Mouse (Mus musculus) embryonic fibroblast, embryonic 13.5 days (primary cell): ENCODE measurements around the gene Acads.

Experiments used
- CTCF ChIP-seq: IDR thresholded peaks from 2 replicates; pipeline ENCODE4 v1.5.1; 2011; ENCODE audit warnings: mild to moderate bottlenecking, control low read depth, low read length, moderate library complexity, borderline replicate concordance; ENCODE audit not compliant: insufficient read depth
- POLR2A ChIP-seq: IDR thresholded peaks from 2 replicates; pipeline ENCODE4 v1.6.1; 2011; ENCODE audit warnings: low read depth, mild to moderate bottlenecking, control low read depth, low read length, moderate library complexity

DNA sequence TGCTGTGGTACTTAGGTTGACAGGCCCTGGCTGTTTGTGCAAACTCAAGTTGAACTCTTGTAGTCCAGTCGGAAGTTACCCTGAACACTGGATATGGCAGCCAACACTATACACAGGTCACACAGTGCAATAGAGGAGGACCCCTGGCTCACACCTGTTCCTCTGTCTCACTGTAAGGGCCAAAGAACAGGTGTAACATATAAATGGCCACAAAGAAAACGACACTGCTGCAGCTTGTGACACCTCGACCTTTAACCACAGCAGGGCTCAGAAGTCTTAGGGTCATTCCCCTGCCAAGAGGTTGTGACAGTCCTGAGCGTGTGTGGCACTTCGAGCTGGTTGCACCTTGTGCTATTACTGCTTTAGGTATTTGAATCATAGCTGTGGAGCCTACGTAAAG lies 18.7 kb downstream of the Acads start:
- TF ChIP-seq CTCF: no peak
- TF ChIP-seq POLR2A: no peak
